Mouse (Mus musculus): ENCODE measurements around the gene Mepce.

The Mepce gene

GRCm38 (mm10) chr5:137786109-137786942 is 1.1 kb downstream of the Mepce start:
- peak; percentile 100 for DNase-seq

- DNase-seq: no peak
These were observed 2.1 kb downstream of the Mepce start for GRCm38 (mm10) chr5:137785164-137786031.

GRCm38 (mm10) chr5:137784546-137784945 is 2.9 kb downstream of the Mepce start:
- DNase-seq: no peak

- DNase-seq: no peak
These were observed 3.4 kb downstream of the Mepce start for GRCm38 (mm10) chr5:137783901-137784540.

- DNase-seq: no peak
These were observed 4.5 kb downstream of the Mepce start for GRCm38 (mm10) chr5:137782776-137783522.

GRCm38 (mm10) chr5:137781661-137782060 is 5.8 kb downstream of the Mepce start:
- no peak for DNase-seq

GRCm38 (mm10) chr5:137779053-137779933 is 8.2 kb downstream of the Mepce start:
- DNase-seq: peak; percentile 50

- peak; percentile 98 for DNase-seq
These were observed 8.8 kb downstream of the Mepce start, which contains the start of gene Ppp1r35 for GRCm38 (mm10) chr5:137778635-137779034. Gene Ppp1r35, plus strand, starts transcription at chr5:137778849.

- DNase-seq: no peak
These were observed 10.1 kb downstream of the Mepce start for GRCm38 (mm10) chr5:137777267-137777845.

- DNase-seq: no peak
These were observed 11.0 kb downstream of the Mepce start for GRCm38 (mm10) chr5:137776408-137776918.

- no peak for DNase-seq
These were observed 11.7 kb downstream of the Mepce start for GRCm38 (mm10) chr5:137775587-137776290.

GRCm38 (mm10) chr5:137772755-137773154 is 14.7 kb downstream of the Mepce start:
- no peak for DNase-seq

GRCm38 (mm10) chr5:137770709-137771108 is 16.7 kb downstream of the Mepce start:
- DNase-seq: peak; percentile 82

GRCm38 (mm10) chr5:137768475-137768874 is 19.0 kb downstream of the Mepce start:
- no peak for DNase-seq

- DNase-seq: peak; percentile 52
These were observed 21.2 kb downstream of the Mepce start for GRCm38 (mm10) chr5:137766270-137766669.

GRCm38 (mm10) chr5:137764609-137765340 is 22.7 kb downstream of the Mepce start:
- no peak for DNase-seq

- peak; percentile 92 for DNase-seq
These were observed 27.5 kb downstream of the Mepce start for GRCm38 (mm10) chr5:137759971-137760412.

GRCm38 (mm10) chr5:137758921-137759534 is 28.4 kb downstream of the Mepce start:
- no peak for DNase-seq

GRCm38 (mm10) chr5:137757887-137758286 is 29.6 kb downstream of the Mepce start:
- DNase-seq: peak; percentile 47
